Mouse (Mus musculus): ENCODE results near the gene Pcdh7. TPM values are rescaled to one million over a fixed set of nuclear protein-coding genes. Genes with fewer than 3 reads are reported as not detected.

The Pcdh7 gene
- polyA plus RNA-seq, 1 experiment from 2014 or later = 23.7 TPM

DNA sequence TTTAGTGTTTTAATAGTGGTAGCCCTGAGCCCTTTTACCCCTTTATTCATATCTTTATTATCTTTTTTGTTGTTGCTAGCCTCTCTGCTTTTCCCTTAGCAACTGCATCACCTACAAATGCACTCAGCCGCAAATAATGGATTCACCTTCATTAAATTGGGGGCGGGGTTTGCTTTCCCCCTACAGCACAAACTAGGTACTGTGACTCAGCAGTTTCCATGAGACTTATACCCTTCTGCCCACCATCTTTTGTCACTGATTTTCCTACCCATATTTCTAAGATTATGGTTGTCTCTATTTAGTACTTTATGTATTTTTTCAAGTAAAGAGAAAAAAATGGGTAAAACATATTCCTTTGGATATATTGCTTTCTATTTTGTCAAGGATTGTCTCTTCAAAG, 56.7 kb downstream of the Pcdh7 start:
- H3K4me2 ChIP-seq (ENCODE audit: low read length) = no peak overlapping the region
- ATAC-seq (ENCODE audit: low FRiP score, low TSS enrichment) (no peak), DNase-seq (no peak)
- no peaks in the 10 kb centered on the region for H3K36me3 ChIP-seq (ENCODE audit: control insufficient read depth, insufficient read depth, low read length)
- no peak overlapping the region for H3K9ac ChIP-seq (replicated peaks; ENCODE audit: low read length)
- H3K4me3 ChIP-seq (replicated peaks; ENCODE audit: low read depth, low read length) = no peak overlapping the region
- H3K27ac ChIP-seq (replicated peaks; ENCODE audit: low read depth, low read length) = no peak overlapping the region
- no peaks in the 10 kb centered on the region for H3K9me3 ChIP-seq (ENCODE audit: control insufficient read depth, low read length)
- H3K4me1 ChIP-seq (ENCODE audit: control insufficient read depth, insufficient read depth, low read length) = no peaks in the 10 kb centered on the region
- WGBS = 86% methylated on average over 2 of the region's 2 CpGs
- H3K27me3 ChIP-seq (ENCODE audit: control insufficient read depth, insufficient read depth, low read length) = no peaks in the 10 kb centered on the region

DNA sequence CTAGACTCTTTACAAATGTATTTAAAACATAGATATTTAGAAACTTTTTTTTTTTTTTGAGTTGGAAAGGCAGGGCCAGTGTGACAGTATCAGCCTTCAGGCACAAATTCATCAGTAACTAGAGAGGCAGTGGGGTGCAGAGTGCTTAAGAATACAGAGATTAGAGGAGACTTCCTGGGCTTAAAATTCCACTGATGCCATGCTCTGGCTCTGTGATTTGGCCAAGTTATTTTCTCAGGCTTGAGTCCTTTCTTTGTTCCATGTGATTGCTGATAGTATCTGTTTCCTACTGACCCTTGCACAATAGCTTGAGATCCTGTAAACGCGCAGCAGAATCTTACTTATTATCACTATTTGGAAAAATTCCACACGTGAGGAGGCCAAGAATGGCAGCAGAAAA, 60.3 kb downstream of the Pcdh7 start:
- DNase-seq (no peak), ATAC-seq (ENCODE audit: low FRiP score, low TSS enrichment) (no peak)
- H3K9me3 ChIP-seq (ENCODE audit: control insufficient read depth, low read length) = no peaks in the 10 kb centered on the region
- no peak overlapping the region for H3K4me3 ChIP-seq (replicated peaks; ENCODE audit: low read depth, low read length)
- no peak overlapping the region for H3K4me2 ChIP-seq (ENCODE audit: low read length)
- no peaks in the 10 kb centered on the region for H3K27me3 ChIP-seq (ENCODE audit: control insufficient read depth, insufficient read depth, low read length)
- H3K4me1 ChIP-seq (ENCODE audit: control insufficient read depth, insufficient read depth, low read length) = 0 out of 2 replicates have a peak, but pooled peaks cover 3% of the 10 kb centered on the region
- no peaks in the 10 kb centered on the region for H3K36me3 ChIP-seq (ENCODE audit: control insufficient read depth, insufficient read depth, low read length)
- WGBS = 15% methylated on average over 3 of the region's 3 CpGs
- H3K9ac ChIP-seq (replicated peaks; ENCODE audit: low read length) = no peak overlapping the region
- H3K27ac ChIP-seq (replicated peaks; ENCODE audit: low read depth, low read length) = no peak overlapping the region

GRCm38 (mm10) chr5:57779951-57780350, 62.2 kb downstream of the Pcdh7 start:
- Histone ChIP-seq H3K27me3 (ENCODE audit: control insufficient read depth, insufficient read depth, low read length) (no peaks in the 10 kb centered on the region), H3K36me3 (ENCODE audit: control insufficient read depth, insufficient read depth, low read length) (no peaks in the 10 kb centered on the region), H3K4me3 (replicated peaks; ENCODE audit: low read depth, low read length) (no peak overlapping the region), H3K9me3 (ENCODE audit: control insufficient read depth, low read length) (no peaks in the 10 kb centered on the region), H3K9ac (replicated peaks; ENCODE audit: low read length) (no peak overlapping the region), H3K27ac (replicated peaks; ENCODE audit: low read depth, low read length) (no peak overlapping the region), H3K4me1 (ENCODE audit: control insufficient read depth, insufficient read depth, low read length) (0 out of 2 replicates have a peak, but pooled peaks cover 5% of the 10 kb centered on the region), H3K4me2 (ENCODE audit: low read length) (no peak overlapping the region)
- DNase-seq = no peak
- no peak for ATAC-seq (ENCODE audit: low FRiP score, low TSS enrichment)

DNA sequence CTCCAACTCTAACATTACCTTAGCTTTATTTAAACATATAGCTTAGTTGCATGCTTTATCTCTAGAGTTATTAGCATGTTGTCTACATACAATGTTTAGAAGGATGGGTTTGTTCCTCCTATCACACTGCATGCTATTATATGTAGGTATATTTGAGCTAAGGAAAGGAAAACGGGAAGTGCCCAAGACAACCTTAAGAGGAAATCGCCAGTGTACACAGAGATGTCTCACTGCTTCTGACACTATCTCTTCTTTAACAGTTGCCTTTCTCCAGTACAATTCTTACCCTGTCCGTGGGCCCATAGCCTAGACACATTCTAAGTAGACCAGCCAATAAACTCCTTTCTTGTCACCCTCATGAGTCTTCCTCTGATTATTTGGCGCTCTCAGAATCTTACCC, 62.8 kb downstream of the Pcdh7 start:
- Histone ChIP-seq H3K27me3 (ENCODE audit: control insufficient read depth, insufficient read depth, low read length) (no peaks in the 10 kb centered on the region), H3K27ac (replicated peaks; ENCODE audit: low read depth, low read length) (no peak overlapping the region), H3K4me1 (ENCODE audit: control insufficient read depth, insufficient read depth, low read length) (0 out of 2 replicates have a peak, but pooled peaks cover 10% of the 10 kb centered on the region), H3K4me3 (replicated peaks; ENCODE audit: low read depth, low read length) (no peak overlapping the region), H3K9ac (replicated peaks; ENCODE audit: low read length) (no peak overlapping the region), H3K9me3 (ENCODE audit: control insufficient read depth, low read length) (no peaks in the 10 kb centered on the region), H3K36me3 (ENCODE audit: control insufficient read depth, insufficient read depth, low read length) (no peaks in the 10 kb centered on the region), H3K4me2 (ENCODE audit: low read length) (no peak overlapping the region)
- no peak for DNase-seq
- ATAC-seq (ENCODE audit: low FRiP score, low TSS enrichment) = no peak
- 92% methylated on average over 4 of the region's 4 CpGs for WGBS

GRCm38 (mm10) chr5:57781950-57782349, 64.2 kb downstream of the Pcdh7 start:
- Histone ChIP-seq H3K27me3 (ENCODE audit: control insufficient read depth, insufficient read depth, low read length) (no peaks in the 10 kb centered on the region), H3K4me3 (replicated peaks; ENCODE audit: low read depth, low read length) (no peak overlapping the region), H3K9me3 (ENCODE audit: control insufficient read depth, low read length) (no peaks in the 10 kb centered on the region), H3K4me2 (ENCODE audit: low read length) (no peak overlapping the region), H3K36me3 (ENCODE audit: control insufficient read depth, insufficient read depth, low read length) (no peaks in the 10 kb centered on the region), H3K9ac (replicated peaks; ENCODE audit: low read length) (no peak overlapping the region), H3K27ac (replicated peaks; ENCODE audit: low read depth, low read length) (no peak overlapping the region), H3K4me1 (ENCODE audit: control insufficient read depth, insufficient read depth, low read length) (0 out of 2 replicates have a peak, but pooled peaks cover 10% of the 10 kb centered on the region)
- ATAC-seq (ENCODE audit: low FRiP score, low TSS enrichment) (no peak), DNase-seq (no peak)
- 83% methylated on average over 5 of the region's 5 CpGs for WGBS

GRCm38 (mm10) chr5:57782546-57782945, 64.8 kb downstream of the Pcdh7 start:
- no peaks in the 10 kb centered on the region for H3K36me3 ChIP-seq (ENCODE audit: control insufficient read depth, insufficient read depth, low read length)
- no peak overlapping the region for H3K4me3 ChIP-seq (replicated peaks; ENCODE audit: low read depth, low read length)
- ATAC-seq (ENCODE audit: low FRiP score, low TSS enrichment) (no peak), DNase-seq (no peak)
- H3K27me3 ChIP-seq (ENCODE audit: control insufficient read depth, insufficient read depth, low read length) = no peaks in the 10 kb centered on the region
- H3K9ac ChIP-seq (replicated peaks; ENCODE audit: low read length) = no peak overlapping the region
- no peak overlapping the region for H3K27ac ChIP-seq (replicated peaks; ENCODE audit: low read depth, low read length)
- 0 out of 2 replicates have a peak, but pooled peaks cover 10% of the 10 kb centered on the region for H3K4me1 ChIP-seq (ENCODE audit: control insufficient read depth, insufficient read depth, low read length)
- no peaks in the 10 kb centered on the region for H3K9me3 ChIP-seq (ENCODE audit: control insufficient read depth, low read length)
- WGBS = 57% methylated on average over 3 of the region's 3 CpGs
- H3K4me2 ChIP-seq (ENCODE audit: low read length) = no peak overlapping the region

DNA sequence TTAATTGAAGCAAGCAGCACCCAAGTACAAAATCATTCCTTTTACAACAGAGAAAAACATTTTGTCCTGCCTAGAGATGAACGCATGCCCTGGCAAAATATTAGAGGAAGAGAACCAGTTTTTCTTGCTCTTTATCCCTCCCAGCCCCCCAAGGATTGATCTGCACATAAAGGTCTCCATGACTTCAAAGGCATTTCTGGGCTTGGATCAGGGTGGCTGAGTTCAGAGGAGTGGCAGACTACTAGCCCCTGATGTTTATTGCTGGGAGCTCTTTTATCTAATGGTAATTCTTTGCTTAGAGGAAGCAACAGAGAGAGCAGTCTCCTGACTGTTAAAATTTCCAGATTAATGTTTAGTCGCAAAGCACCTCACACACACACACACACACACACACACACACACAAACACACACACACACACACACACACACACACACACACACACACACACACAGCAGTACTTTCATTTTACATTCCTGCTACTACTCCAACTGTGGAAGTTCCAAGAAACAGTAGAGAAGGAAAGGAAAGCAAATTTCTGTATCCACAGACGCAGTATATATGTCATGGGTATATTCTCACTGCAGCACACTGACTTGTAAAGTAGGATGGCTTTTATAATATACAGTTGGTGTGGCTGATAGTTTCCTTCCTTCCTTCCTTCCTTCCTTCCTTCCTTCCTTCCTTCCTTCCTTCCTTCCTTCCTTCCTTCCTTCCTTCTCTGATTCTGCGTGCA, 71.2 kb downstream of the Pcdh7 start:
- H3K36me3 ChIP-seq (ENCODE audit: control insufficient read depth, insufficient read depth, low read length) = no peaks in the 10 kb centered on the region
- 0 out of 2 replicates have a peak, but pooled peaks cover 9% of the 10 kb centered on the region for H3K4me1 ChIP-seq (ENCODE audit: control insufficient read depth, insufficient read depth, low read length)
- no peaks in the 10 kb centered on the region for H3K9me3 ChIP-seq (ENCODE audit: control insufficient read depth, low read length)
- DNase-seq = peak; percentile 53
- ATAC-seq (ENCODE audit: low FRiP score, low TSS enrichment) = no peak
- no peak overlapping the region for H3K9ac ChIP-seq (replicated peaks; ENCODE audit: low read length)
- no peak overlapping the region for H3K4me3 ChIP-seq (replicated peaks; ENCODE audit: low read depth, low read length)
- H3K27ac ChIP-seq (replicated peaks; ENCODE audit: low read depth, low read length) = no peak overlapping the region
- WGBS = 53% methylated on average over 4 of the region's 4 CpGs
- no peaks in the 10 kb centered on the region for H3K27me3 ChIP-seq (ENCODE audit: control insufficient read depth, insufficient read depth, low read length)
- no peak overlapping the region for H3K4me2 ChIP-seq (ENCODE audit: low read length)

DNA sequence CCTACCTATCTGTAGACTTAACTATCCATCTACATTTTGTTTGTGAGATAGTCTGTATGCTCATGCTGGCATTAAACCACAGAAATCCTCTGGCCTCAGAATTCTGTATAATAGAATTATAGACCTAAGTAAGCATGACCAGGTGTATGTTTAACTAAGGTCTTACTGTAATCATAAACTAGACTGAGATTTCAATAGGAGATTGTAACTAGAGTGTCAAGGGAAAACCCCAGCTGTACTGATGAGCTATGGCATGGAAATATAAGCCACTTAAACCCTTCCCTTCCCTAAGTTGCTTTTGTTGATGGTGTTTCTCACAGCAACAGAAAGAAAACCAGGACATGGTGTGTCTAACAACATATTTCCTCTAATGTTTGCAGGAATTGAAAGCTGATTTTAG, 78.6 kb downstream of the Pcdh7 start:
- Histone ChIP-seq H3K4me2 (ENCODE audit: low read length) (no peak overlapping the region), H3K4me3 (replicated peaks; ENCODE audit: low read depth, low read length) (no peak overlapping the region), H3K27ac (replicated peaks; ENCODE audit: low read depth, low read length) (no peak overlapping the region), H3K9ac (replicated peaks; ENCODE audit: low read length) (no peak overlapping the region), H3K9me3 (ENCODE audit: control insufficient read depth, low read length) (no peaks in the 10 kb centered on the region), H3K36me3 (ENCODE audit: control insufficient read depth, insufficient read depth, low read length) (no peaks in the 10 kb centered on the region), H3K4me1 (ENCODE audit: control insufficient read depth, insufficient read depth, low read length) (no peaks in the 10 kb centered on the region), H3K27me3 (ENCODE audit: control insufficient read depth, insufficient read depth, low read length) (no peaks in the 10 kb centered on the region)
- ATAC-seq (ENCODE audit: low FRiP score, low TSS enrichment) (no peak), DNase-seq (no peak)

DNA sequence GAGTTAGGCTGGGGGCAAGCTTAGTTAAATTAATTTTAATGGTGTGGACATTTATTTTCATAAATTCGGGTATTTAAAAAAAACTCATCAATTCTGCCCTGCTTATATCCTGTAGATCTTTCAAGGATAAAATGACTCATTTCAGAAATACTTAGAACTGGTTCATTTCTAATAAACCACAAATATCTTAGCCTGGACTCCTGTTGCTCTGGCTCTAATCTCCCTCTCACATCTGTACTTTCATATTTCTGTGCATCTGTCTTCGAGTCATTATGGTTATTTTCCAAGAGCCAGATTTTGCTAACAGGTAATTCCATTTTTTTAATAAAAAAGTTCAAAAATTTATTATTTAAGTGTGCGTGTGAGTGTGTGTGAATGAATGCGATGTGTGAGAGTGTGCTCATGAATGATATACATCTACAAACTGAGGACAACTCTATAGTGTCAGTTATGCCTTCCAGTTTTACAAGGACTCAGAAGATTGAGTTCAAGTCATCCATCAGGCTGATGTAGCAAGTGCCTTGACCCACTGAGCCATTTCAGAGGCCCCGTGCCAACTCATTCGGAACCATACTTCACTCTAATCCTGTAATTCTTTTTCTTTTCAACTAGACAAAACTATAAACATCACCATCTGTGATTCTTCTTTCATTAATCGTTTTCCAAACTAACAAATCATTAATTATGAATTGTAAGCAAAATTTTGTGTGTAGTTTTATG, 80.3 kb downstream of the Pcdh7 start:
- no peak overlapping the region for H3K9ac ChIP-seq (replicated peaks; ENCODE audit: low read length)
- H3K4me1 ChIP-seq (ENCODE audit: control insufficient read depth, insufficient read depth, low read length) = no peaks in the 10 kb centered on the region
- DNase-seq (no peak), ATAC-seq (ENCODE audit: low FRiP score, low TSS enrichment) (no peak)
- H3K27ac ChIP-seq (replicated peaks; ENCODE audit: low read depth, low read length) = no peak overlapping the region
- no peaks in the 10 kb centered on the region for H3K36me3 ChIP-seq (ENCODE audit: control insufficient read depth, insufficient read depth, low read length)
- H3K4me3 ChIP-seq (replicated peaks; ENCODE audit: low read depth, low read length) = no peak overlapping the region
- H3K9me3 ChIP-seq (ENCODE audit: control insufficient read depth, low read length) = no peaks in the 10 kb centered on the region
- no peak overlapping the region for H3K4me2 ChIP-seq (ENCODE audit: low read length)
- H3K27me3 ChIP-seq (ENCODE audit: control insufficient read depth, insufficient read depth, low read length) = no peaks in the 10 kb centered on the region
- 84% methylated on average over 7 of the region's 7 CpGs for WGBS
